Mouse (Mus musculus) neural tube, embryonic 15.5 days (tissue): Measurements from ENCODE around the gene Itpripl2. TPM values are rescaled to one million over a fixed set of nuclear protein-coding genes. Genes with fewer than 3 reads are reported as not detected.

ENCODE experiments used
- ATAC-seq: fragments of 200-750 bp; cut with Nextera tagmentation; 2 replicates; pipeline ENCODE4 v1.8.0; 2017; ENCODE audit warnings: mild to moderate bottlenecking, moderate TSS enrichment, moderate library complexity; ENCODE audit not compliant: low FRiP score
- H3K27ac ChIP-seq: fragments of 300-500 bp; sonication (generic); replicated peaks from 2 replicates; pipeline ENCODE4 v1.5.1; 2015; ENCODE audit warnings: mild to moderate bottlenecking, inconsistent platforms
- H3K27me3 ChIP-seq: fragments of 300-500 bp; sonication (generic); replicated peaks from 2 replicates; pipeline ENCODE4 v1.6.1; 2015; ENCODE audit warnings: inconsistent platforms
- H3K36me3 ChIP-seq: fragments of 300-500 bp; sonication (generic); 2 replicates; pipeline ENCODE4 v1.6.1; 2015; ENCODE audit warnings: inconsistent platforms
- H3K4me1 ChIP-seq: fragments of 300-500 bp; sonication (generic); 2 replicates; pipeline ENCODE4 v1.6.1; 2015; ENCODE audit warnings: inconsistent platforms
- H3K4me2 ChIP-seq: fragments of 300-500 bp; sonication (generic); 2 replicates; pipeline ENCODE4 v1.6.1; 2015; ENCODE audit warnings: inconsistent platforms, mild to moderate bottlenecking, moderate library complexity
- H3K4me3 ChIP-seq: fragments of 300-500 bp; sonication (generic); replicated peaks from 2 replicates; pipeline ENCODE4 v1.5.1; 2015; ENCODE audit warnings: mild to moderate bottlenecking, inconsistent platforms
- H3K9ac ChIP-seq: fragments of 300-500 bp; sonication (generic); replicated peaks from 2 replicates; pipeline ENCODE4 v1.6.1; 2015; ENCODE audit warnings: mild to moderate bottlenecking, inconsistent platforms
- H3K9me3 ChIP-seq: fragments of 300-500 bp; sonication (generic); replicated peaks from 2 replicates; pipeline ENCODE4 v1.6.1; 2016; ENCODE audit warnings: inconsistent platforms
- WGBS: fragments of 180-500 bp; shearing (Covaris S2); methylation state at CpG from one replicate; pipeline ENCODE4 v1.1.7; 2015; ENCODE audit warnings: mixed read lengths; 5-methylcytosine and 5-hydroxymethylcytosine counted together
- polyA plus RNA-seq: library from polyadenylated mRNA; unstranded; fragments of >200 nt; fragmentation: Nextera tagmentation; extraction: Ambion mirVana; gene quantifications from 2 replicates; pipeline ENCODE4 v1.2.1, GENCODE M21; 2015

Gene Itpripl2
- polyA plus RNA-seq: 1.2 and 1.5 TPM in 2 replicates

GRCm38 (mm10) chr7:118491431-118492147 lies at the start of gene Itpripl2:
Itpripl2 (minus strand) TSS chr7:118491975.
- H3K27ac ChIP-seq: peak within 1 kb of the TSS; percentile 29; the same call in 1 of the 2 replicates
- H3K9ac ChIP-seq: peak within 1 kb of the TSS; percentile 48
- peaks cover 56% of the 10 kb centered on the region for H3K27me3 ChIP-seq
- ATAC-seq: peak; percentile 73; the same call in 1 of the 2 replicates
- peak within 1 kb of the TSS; percentile 46 for H3K4me3 ChIP-seq
- no peaks in the 10 kb centered on the region for H3K9me3 ChIP-seq
- H3K36me3 ChIP-seq: no peaks in the 10 kb centered on the region
- under 1% methylated on average over 54 of the region's 55 CpGs for WGBS
- peaks cover 24% of the 10 kb centered on the region for H3K4me1 ChIP-seq
- peak within 1 kb of the TSS; percentile 69 for H3K4me2 ChIP-seq

- Histone ChIP-seq H3K4me2 (no peak overlapping the region), H3K36me3 (no peaks in the 10 kb centered on the region), H3K4me3 (no peak overlapping the region), H3K9me3 (no peaks in the 10 kb centered on the region), H3K27ac (no peak overlapping the region), H3K9ac (no peak overlapping the region), H3K4me1 (0 out of 2 replicates have a peak, but pooled peaks cover 3% of the 10 kb centered on the region), H3K27me3 (no peaks in the 10 kb centered on the region)
- no peak for ATAC-seq
- 88% methylated on average over 4 of the region's 4 CpGs for WGBS
These were observed 43.3 kb upstream of the Itpripl2 start for GRCm38 (mm10) chr7:118535076-118535475.

- Histone ChIP-seq H3K27me3 (no peaks in the 10 kb centered on the region), H3K4me1 (0 out of 2 replicates have a peak, but pooled peaks cover 3% of the 10 kb centered on the region), H3K4me2 (no peak overlapping the region), H3K9ac (no peak overlapping the region), H3K4me3 (no peak overlapping the region), H3K27ac (no peak overlapping the region), H3K9me3 (no peaks in the 10 kb centered on the region), H3K36me3 (no peaks in the 10 kb centered on the region)
- ATAC-seq: no peak
- 80% methylated on average over 3 of the region's 3 CpGs for WGBS
These were observed 42.6 kb upstream of the Itpripl2 start for GRCm38 (mm10) chr7:118534326-118534725.

GRCm38 (mm10) chr7:118533178-118533578 lies 41.4 kb upstream of the Itpripl2 start, which contains the start of gene Coq7:
Coq7 (minus strand) TSS chr7:118533356.
- WGBS: under 1% methylated on average over 31 of the region's 31 CpGs
- H3K9ac ChIP-seq: peak within 1 kb of the TSS; percentile 74
- H3K27ac ChIP-seq: peak within 1 kb of the TSS; percentile 99
- 0 out of 2 replicates have a peak, but pooled peaks cover 3% of the 10 kb centered on the region for H3K4me1 ChIP-seq
- H3K36me3 ChIP-seq: peaks cover 7% of the 10 kb centered on the region; the same call in 1 of the 2 replicates
- no peaks in the 10 kb centered on the region for H3K27me3 ChIP-seq
- H3K4me3 ChIP-seq: peak within 1 kb of the TSS; percentile 68
- ATAC-seq: peak; percentile 100
- no peaks in the 10 kb centered on the region for H3K9me3 ChIP-seq
- H3K4me2 ChIP-seq: peak within 1 kb of the TSS; percentile 72

GRCm38 (mm10) chr7:118532519-118533177 lies 40.9 kb upstream of the Itpripl2 start:
- Histone ChIP-seq H3K4me2 (peak overlapping the region; percentile 72), H3K36me3 (peaks cover 9% of the 10 kb centered on the region; the same call in 1 of the 2 replicates), H3K27me3 (no peaks in the 10 kb centered on the region), H3K9me3 (no peaks in the 10 kb centered on the region), H3K27ac (peak overlapping the region; percentile 99), H3K4me1 (0 out of 2 replicates have a peak, but pooled peaks cover 3% of the 10 kb centered on the region), H3K9ac (peak overlapping the region; percentile 73), H3K4me3 (peak overlapping the region; percentile 68)
- under 1% methylated on average over 36 of the region's 36 CpGs for WGBS
- ATAC-seq: peak; percentile 95

- no peak for ATAC-seq
- H3K4me3 ChIP-seq: no peak overlapping the region
- WGBS: 87% methylated on average over 4 of the region's 4 CpGs
- H3K27me3 ChIP-seq: no peaks in the 10 kb centered on the region
- no peak overlapping the region for H3K4me2 ChIP-seq
- no peak overlapping the region for H3K27ac ChIP-seq
- H3K9ac ChIP-seq: no peak overlapping the region
- H3K36me3 ChIP-seq: peaks cover 27% of the 10 kb centered on the region
- H3K9me3 ChIP-seq: no peaks in the 10 kb centered on the region
- H3K4me1 ChIP-seq: no peaks in the 10 kb centered on the region
These were observed 35.2 kb upstream of the Itpripl2 start for GRCm38 (mm10) chr7:118526967-118527366.

GRCm38 (mm10) chr7:118522077-118522476 lies 30.3 kb upstream of the Itpripl2 start:
- H3K4me1 ChIP-seq: peaks cover 6% of the 10 kb centered on the region; the same call in 1 of the 2 replicates
- no peaks in the 10 kb centered on the region for H3K27me3 ChIP-seq
- peaks cover 15% of the 10 kb centered on the region for H3K36me3 ChIP-seq
- no peak overlapping the region for H3K4me2 ChIP-seq
- H3K4me3 ChIP-seq: no peak overlapping the region
- no peaks in the 10 kb centered on the region for H3K9me3 ChIP-seq
- H3K9ac ChIP-seq: no peak overlapping the region
- H3K27ac ChIP-seq: no peak overlapping the region
- ATAC-seq: no peak
- WGBS: 92% methylated on average over 5 of the region's 5 CpGs

- no peak overlapping the region for H3K9ac ChIP-seq
- no peak overlapping the region for H3K4me3 ChIP-seq
- H3K9me3 ChIP-seq: no peaks in the 10 kb centered on the region
- H3K27me3 ChIP-seq: no peaks in the 10 kb centered on the region
- peaks cover 6% of the 10 kb centered on the region; the same call in 1 of the 2 replicates for H3K4me1 ChIP-seq
- no peak overlapping the region for H3K27ac ChIP-seq
- no peak for ATAC-seq
- H3K36me3 ChIP-seq: no peaks in the 10 kb centered on the region
- no peak overlapping the region for H3K4me2 ChIP-seq
- 80% methylated on average over 8 of the region's 8 CpGs for WGBS
These were observed 27.9 kb upstream of the Itpripl2 start for GRCm38 (mm10) chr7:118519661-118520060.

- Histone ChIP-seq H3K4me3 (no peak overlapping the region), H3K4me2 (peak overlapping the region; percentile 32), H3K9ac (no peak overlapping the region), H3K27ac (no peak overlapping the region), H3K4me1 (peaks cover 6% of the 10 kb centered on the region; the same call in 1 of the 2 replicates), H3K9me3 (no peaks in the 10 kb centered on the region), H3K36me3 (no peaks in the 10 kb centered on the region), H3K27me3 (no peaks in the 10 kb centered on the region)
- ATAC-seq: peak; percentile 76; the same call in 1 of the 2 replicates
- 3% methylated on average over 18 of the region's 18 CpGs for WGBS
These were observed 26.9 kb upstream of the Itpripl2 start for GRCm38 (mm10) chr7:118518687-118519086.

GRCm38 (mm10) chr7:118517819-118518218 lies 26.0 kb upstream of the Itpripl2 start:
- Histone ChIP-seq H3K4me1 (peaks cover 6% of the 10 kb centered on the region; the same call in 1 of the 2 replicates), H3K4me2 (no peak overlapping the region), H3K27ac (no peak overlapping the region), H3K27me3 (no peaks in the 10 kb centered on the region), H3K9ac (no peak overlapping the region), H3K4me3 (no peak overlapping the region), H3K9me3 (no peaks in the 10 kb centered on the region), H3K36me3 (no peaks in the 10 kb centered on the region)
- no peak for ATAC-seq
- WGBS: 75% methylated on average over 2 of the region's 2 CpGs

- H3K27ac ChIP-seq: no peak overlapping the region
- H3K4me1 ChIP-seq: no peaks in the 10 kb centered on the region
- H3K4me2 ChIP-seq: no peak overlapping the region
- 80% methylated on average over 7 of the region's 7 CpGs for WGBS
- H3K9me3 ChIP-seq: no peaks in the 10 kb centered on the region
- no peak overlapping the region for H3K9ac ChIP-seq
- no peaks in the 10 kb centered on the region for H3K27me3 ChIP-seq
- ATAC-seq: no peak
- H3K36me3 ChIP-seq: no peaks in the 10 kb centered on the region
- no peak overlapping the region for H3K4me3 ChIP-seq
These were observed 16.8 kb upstream of the Itpripl2 start for GRCm38 (mm10) chr7:118508556-118508955.
